Mouse (Mus musculus): ENCODE results near the gene Pde7b.

DNA sequence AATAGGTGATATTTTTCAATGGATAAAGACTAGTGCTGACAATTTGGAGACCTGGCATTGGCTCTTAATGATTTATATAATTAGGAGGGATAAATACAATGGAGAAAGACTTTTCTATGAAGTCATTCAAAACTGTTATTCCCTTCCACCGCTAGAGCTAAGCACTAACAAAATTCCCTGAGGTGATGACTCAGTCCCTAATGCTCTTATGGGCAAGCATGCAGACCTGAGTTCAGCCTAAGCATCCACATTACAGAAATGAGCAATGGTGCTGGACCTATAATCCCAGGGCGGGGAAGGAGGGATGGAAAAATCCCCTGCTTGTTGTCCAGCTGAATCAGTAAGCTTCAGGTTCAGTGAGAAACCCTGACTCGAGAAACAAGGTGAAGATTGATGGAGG is 260.2 kb downstream of the Pde7b start:
- TF ChIP-seq CTCF (IDR thresholded peaks at IDR 0.05; ENCODE audit: control insufficient read depth, insufficient read depth, insufficient replicate concordance, low read depth, low read length) (no peak), POLR2A (IDR thresholded peaks at IDR 0.05; ENCODE audit: control insufficient read depth, low read depth, low read length) (no peak)
